Mouse (Mus musculus) kidney, postnatal 0 days (tissue): Measurements from ENCODE around the gene Tmcc3. TPM values are rescaled to one million over a fixed set of nuclear protein-coding genes. Genes with fewer than 3 reads are reported as not detected.

ENCODE experiments used
- ATAC-seq: fragments of 200-750 bp; cut with Nextera tagmentation; replicated peaks from 2 replicates; pipeline ENCODE4 v1.8.0; 2017; ENCODE audit warnings: low read depth, moderate number of reproducible peaks, moderate TSS enrichment, moderate library complexity; ENCODE audit not compliant: low FRiP score
- DNase-seq: peaks from one replicate; pipeline ENCODE4 v3.0.0-alpha.2; 2016; ENCODE audit warnings: low spot score
- H3K27ac ChIP-seq: fragments of 300-500 bp; sonication (generic); 2 replicates; pipeline ENCODE4 v1.5.1; 2014; ENCODE audit warnings: mild to moderate bottlenecking
- H3K27me3 ChIP-seq: fragments of 300-500 bp; sonication (generic); 2 replicates; pipeline ENCODE4 v1.6.1; 2014; ENCODE audit warnings: low read length, mixed read lengths; ENCODE audit not compliant: insufficient read depth
- H3K36me3 ChIP-seq: fragments of 300-500 bp; sonication (generic); 2 replicates; pipeline ENCODE4 v1.6.1; 2014; ENCODE audit warnings: low read length, mixed read lengths; ENCODE audit not compliant: insufficient read depth
- H3K4me1 ChIP-seq: fragments of 300-500 bp; sonication (generic); replicated peaks from 2 replicates; pipeline ENCODE4 v1.6.1; 2014; ENCODE audit warnings: antibody characterized with exemption, low read length, mixed read lengths; ENCODE audit not compliant: insufficient read depth
- H3K4me2 ChIP-seq: fragments of 300-500 bp; sonication (generic); 2 replicates; pipeline ENCODE4 v1.6.1; 2014; ENCODE audit warnings: mild to moderate bottlenecking, low read length, moderate library complexity, mixed read lengths
- H3K4me3 ChIP-seq: fragments of 300-500 bp; sonication (generic); replicated peaks from 2 replicates; pipeline ENCODE4 v1.5.1; 2014; ENCODE audit warnings: low read depth, low read length
- H3K9ac ChIP-seq: fragments of 300-500 bp; sonication (generic); 2 replicates; pipeline ENCODE4 v1.6.1; 2014; ENCODE audit warnings: low read depth, low read length
- H3K9me3 ChIP-seq: fragments of 300-500 bp; sonication (generic); replicated peaks from 2 replicates; pipeline ENCODE4 v1.6.1; 2016; ENCODE audit warnings: low read length, inconsistent platforms, mixed read lengths
- CTCF ChIP-seq: IDR thresholded peaks from 2 replicates; pipeline ENCODE4 v1.5.1; 2016; ENCODE audit warnings: antibody characterized with exemption, low read depth, mild to moderate bottlenecking, moderate library complexity
- WGBS: fragments of 180-500 bp; shearing (Covaris S2); extraction: QIAGEN DNeasy Blood & Tissue Kit; methylation state at CpG from one replicate; pipeline ENCODE4 v1.1.7; 2014; 5-methylcytosine and 5-hydroxymethylcytosine counted together
- polyA plus RNA-seq: library from polyadenylated mRNA; unstranded; fragments of >200 nt; fragmentation: Nextera tagmentation; extraction: Ambion mirVana; gene quantifications from 2 replicates; pipeline ENCODE4 v1.2.1, GENCODE M21; 2015

Tmcc3 gene
- polyA plus RNA-seq, 1 experiment from 2014 or later: 7.9 TPM

DNA sequence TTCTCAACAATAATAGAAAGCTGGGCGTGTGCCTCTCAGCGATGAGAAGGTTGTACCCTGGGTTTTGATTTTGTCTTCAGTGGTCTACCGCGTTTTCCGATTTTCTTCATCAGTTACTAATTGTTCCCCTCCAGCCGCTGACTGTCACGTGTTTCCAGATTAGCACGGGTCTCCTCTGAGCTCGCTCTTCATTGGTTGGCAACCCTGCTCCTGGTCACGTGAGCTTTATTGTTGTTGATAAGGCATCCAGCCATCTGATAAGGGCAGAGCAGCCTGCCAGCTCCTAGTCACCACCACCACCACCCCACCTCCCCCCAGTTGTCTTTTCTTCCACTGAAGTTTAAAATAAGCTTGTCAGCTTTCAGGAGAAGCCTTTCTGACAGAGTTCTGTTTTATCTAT, 190.0 kb downstream of the Tmcc3 start:
- DNase-seq: no peak
- Histone ChIP-seq H3K9ac (no peak overlapping the region), H3K4me1 (no peaks in the 10 kb centered on the region), H3K4me2 (no peak overlapping the region), H3K9me3 (no peaks in the 10 kb centered on the region), H3K27me3 (no peaks in the 10 kb centered on the region), H3K27ac (no peak overlapping the region), H3K36me3 (no peaks in the 10 kb centered on the region), H3K4me3 (no peak overlapping the region)
- ATAC-seq: no peak
- no peak for TF ChIP-seq CTCF
- WGBS: 73% methylated on average over 10 of the region's 10 CpGs

DNA sequence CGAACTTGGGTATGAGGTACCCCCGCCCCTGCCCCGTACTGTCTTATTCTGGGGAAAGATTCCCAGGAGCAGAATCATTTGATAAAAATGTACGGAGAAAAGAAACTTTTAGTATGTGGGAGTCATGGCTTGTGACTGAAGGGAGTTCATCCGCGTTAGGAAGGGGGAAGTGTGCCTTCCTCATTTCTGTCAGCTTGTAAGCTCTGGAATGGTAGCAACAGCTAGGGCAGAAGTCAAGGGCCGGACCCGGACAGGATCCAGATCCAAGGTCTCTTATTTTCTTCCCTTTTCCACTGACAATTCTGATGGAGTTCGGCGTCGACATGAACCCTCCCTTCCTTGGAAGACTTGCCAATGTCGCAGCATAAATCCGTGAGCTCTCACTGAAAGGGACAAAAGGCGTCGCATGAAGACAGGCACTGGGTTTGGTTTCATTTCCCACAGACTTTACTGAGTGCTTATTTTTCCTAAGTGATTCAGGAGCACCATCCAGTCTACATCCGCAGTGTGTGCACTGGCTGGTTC, 193.6 kb downstream of the Tmcc3 start:
- H3K9me3 ChIP-seq: no peaks in the 10 kb centered on the region
- DNase-seq (peak; percentile 34), ATAC-seq (no peak)
- 51% methylated on average over 16 of the region's 16 CpGs for WGBS
- no peak overlapping the region for H3K27ac ChIP-seq
- no peaks in the 10 kb centered on the region for H3K4me1 ChIP-seq
- no peak overlapping the region for H3K9ac ChIP-seq
- no peak overlapping the region for H3K4me2 ChIP-seq
- H3K36me3 ChIP-seq: no peaks in the 10 kb centered on the region
- H3K4me3 ChIP-seq: no peak overlapping the region
- no peak for TF ChIP-seq CTCF
- H3K27me3 ChIP-seq: no peaks in the 10 kb centered on the region

DNA sequence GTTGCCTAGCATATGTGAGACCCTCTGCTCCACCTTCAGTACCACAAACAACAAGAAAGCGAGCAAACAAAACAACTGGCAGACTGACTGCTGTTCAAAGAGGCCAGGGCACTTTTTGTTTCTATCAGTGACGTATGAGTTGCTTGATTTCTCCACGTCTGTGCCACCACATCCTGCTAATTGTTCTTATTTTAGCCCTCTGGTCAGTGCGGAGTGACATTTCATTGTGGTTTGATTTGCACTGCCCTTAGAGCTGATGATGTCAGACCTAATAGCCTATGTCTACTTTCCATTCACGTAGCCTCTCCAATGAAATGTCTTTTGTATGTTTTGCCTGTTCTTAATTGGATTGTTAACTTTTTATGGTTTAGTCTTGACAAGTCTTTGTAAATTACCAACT, 197.1 kb downstream of the Tmcc3 start:
- Histone ChIP-seq H3K4me3 (no peak overlapping the region), H3K4me2 (no peak overlapping the region), H3K36me3 (no peaks in the 10 kb centered on the region), H3K4me1 (no peaks in the 10 kb centered on the region), H3K9ac (no peak overlapping the region), H3K9me3 (no peaks in the 10 kb centered on the region), H3K27ac (no peak overlapping the region), H3K27me3 (no peaks in the 10 kb centered on the region)
- no peak for TF ChIP-seq CTCF
- no peak for DNase-seq
- no peak for ATAC-seq
- WGBS: 60% methylated on average over 5 of the region's 5 CpGs

DNA sequence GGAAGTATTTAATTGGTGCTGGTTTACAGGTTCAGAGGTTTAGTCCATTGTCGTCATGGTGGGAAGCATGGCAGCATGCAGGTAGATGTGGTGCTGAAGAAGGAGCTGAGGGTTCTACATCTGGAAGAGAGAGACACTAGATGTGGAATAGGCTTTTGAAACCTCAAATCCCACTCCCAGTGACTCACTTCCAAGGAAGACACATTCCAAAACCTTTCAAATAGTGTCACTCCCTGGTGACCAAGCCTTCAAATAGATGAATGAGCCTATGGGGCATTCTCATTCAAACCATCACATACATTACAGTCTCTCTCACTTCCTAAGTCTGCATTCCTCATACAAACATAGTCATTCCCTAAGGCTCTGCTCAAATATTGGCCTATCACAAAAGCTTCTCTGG, 201.0 kb downstream of the Tmcc3 start:
- 87% methylated on average over 1 of the region's 1 CpGs for WGBS
- TF ChIP-seq CTCF: no peak
- Histone ChIP-seq H3K36me3 (no peaks in the 10 kb centered on the region), H3K9ac (no peak overlapping the region), H3K4me2 (no peak overlapping the region), H3K9me3 (no peaks in the 10 kb centered on the region), H3K27ac (no peak overlapping the region), H3K4me3 (no peak overlapping the region), H3K4me1 (no peaks in the 10 kb centered on the region), H3K27me3 (no peaks in the 10 kb centered on the region)
- ATAC-seq: no peak
- no peak for DNase-seq

DNA sequence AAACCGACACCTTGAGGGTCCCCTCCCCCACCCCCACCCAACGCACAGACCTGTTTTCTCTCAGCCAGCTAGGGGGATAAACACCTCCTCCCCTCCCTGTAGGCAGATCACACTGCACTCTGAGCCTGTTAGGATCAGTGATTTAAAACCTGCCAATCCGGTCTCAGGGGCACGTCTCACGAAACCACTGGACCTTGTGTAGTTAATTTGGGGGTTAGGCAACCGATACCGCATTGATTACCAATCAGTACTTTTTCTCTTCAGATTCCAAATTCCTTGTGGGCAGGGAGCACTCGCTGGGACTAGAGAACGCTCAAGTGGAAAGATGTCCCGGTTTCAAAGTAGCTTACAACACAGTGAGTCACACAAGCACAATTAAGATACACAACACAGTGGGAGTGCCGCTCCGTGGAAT, 202.3 kb downstream of the Tmcc3 start:
- Histone ChIP-seq H3K36me3 (no peaks in the 10 kb centered on the region), H3K27ac (peak overlapping the region; percentile 73), H3K9ac (peak overlapping the region; percentile 74; the same call in 1 of the 2 replicates), H3K4me1 (no peaks in the 10 kb centered on the region), H3K4me2 (peak overlapping the region; percentile 90), H3K27me3 (no peaks in the 10 kb centered on the region), H3K9me3 (no peaks in the 10 kb centered on the region), H3K4me3 (peak overlapping the region; percentile 81)
- TF ChIP-seq CTCF: no peak
- WGBS: 2% methylated on average over 12 of the region's 12 CpGs
- DNase-seq (no peak), ATAC-seq (peak; percentile 41)

DNA sequence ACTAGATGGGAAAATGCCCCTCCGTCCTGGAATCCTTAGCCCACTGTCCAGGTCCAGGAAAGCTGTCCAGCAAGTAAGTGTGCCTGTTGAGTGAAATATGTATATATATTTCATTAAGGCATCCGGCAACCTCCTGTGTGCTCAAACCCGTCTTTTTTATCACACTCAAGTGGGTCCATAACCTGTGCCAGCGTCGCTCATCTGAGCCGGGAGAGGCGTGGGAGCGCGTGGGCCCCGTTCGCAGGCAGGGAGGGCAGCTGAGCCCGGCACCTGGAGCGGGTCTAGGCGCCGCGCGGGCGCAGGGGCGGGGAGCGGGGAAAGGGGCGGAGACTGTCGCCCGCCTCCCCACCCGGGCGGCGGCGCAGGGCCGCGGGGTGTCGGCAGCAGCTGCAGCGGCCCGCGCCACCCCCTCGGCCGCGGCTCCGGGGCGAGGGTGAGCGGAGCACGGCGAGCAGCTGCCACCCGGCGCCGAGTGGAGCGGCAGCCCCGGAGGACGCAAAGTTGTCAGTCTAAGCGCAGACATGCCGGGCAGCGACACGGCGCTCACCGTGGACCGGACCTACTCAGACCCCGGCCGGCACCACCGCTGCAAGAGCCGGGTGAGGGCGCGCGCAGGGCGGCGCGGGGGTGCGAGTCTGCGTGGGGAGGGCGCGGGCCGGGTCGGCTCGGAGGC, 202.9 kb downstream of the Tmcc3 start:
- Histone ChIP-seq H3K27ac (peak overlapping the region; percentile 73), H3K4me3 (peak overlapping the region; percentile 81), H3K4me1 (no peaks in the 10 kb centered on the region), H3K4me2 (peak overlapping the region; percentile 90), H3K9ac (peak overlapping the region; percentile 74), H3K36me3 (no peaks in the 10 kb centered on the region), H3K9me3 (no peaks in the 10 kb centered on the region), H3K27me3 (no peaks in the 10 kb centered on the region)
- TF ChIP-seq CTCF: no peak
- DNase-seq (peak; percentile 49), ATAC-seq (peak; percentile 78)
- under 1% methylated on average over 54 of the region's 71 CpGs for WGBS
